Mouse (Mus musculus): ENCODE data around the gene Mmp10. TPM values are rescaled to one million over a fixed set of nuclear protein-coding genes. Genes with fewer than 3 reads are reported as not detected.

Mmp10 gene
- polyA plus RNA-seq (2011; ENCODE audit: insufficient read depth, insufficient read length, low replicate concordance, missing spikeins): not detected in 2 replicates

DNA sequence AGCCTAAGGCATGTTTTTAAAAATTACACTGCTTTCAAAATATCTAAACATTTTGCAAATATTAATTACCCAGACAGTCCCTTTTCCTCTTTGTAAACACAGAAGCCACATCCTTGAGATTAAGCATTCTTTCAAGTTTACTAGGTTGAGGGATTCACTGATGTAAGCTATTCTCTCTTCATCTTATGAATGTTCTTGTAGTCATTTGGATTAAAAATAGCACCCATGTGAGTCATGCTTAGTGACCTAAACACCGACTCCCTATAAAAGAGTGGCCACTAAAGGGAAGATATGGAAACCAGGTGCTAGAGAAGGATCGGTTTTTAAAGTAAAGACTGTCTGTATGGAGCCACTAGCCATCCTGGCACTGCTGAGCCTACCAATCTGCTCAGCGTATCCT is at the start of gene Mmp10:
Mmp10 (plus strand) TSS at position 302 of the 400 bp plus-strand sequence.
- TF ChIP-seq CTCF (IDR thresholded peaks at IDR 0.05; ENCODE audit: control insufficient read depth, insufficient read depth, low read length): no peak
- TF ChIP-seq POLR2A (IDR thresholded peaks at IDR 0.05; ENCODE audit: borderline replicate concordance, control insufficient read depth, low read depth, low read length): no peak
- no peak within 1 kb of the TSS for H3K27ac ChIP-seq (ENCODE audit: control insufficient read depth, insufficient read depth, low read depth, low read length, poor library complexity)
- WGBS: 71% methylated on average over 3 of the region's 3 CpGs
- H3K4me3 ChIP-seq (replicated peaks; ENCODE audit: control insufficient read depth, low read depth, low read length): no peak within 1 kb of the TSS
- no peaks in the 10 kb centered on the region for H3K4me1 ChIP-seq (ENCODE audit: control insufficient read depth, insufficient read depth, low read length)

DNA sequence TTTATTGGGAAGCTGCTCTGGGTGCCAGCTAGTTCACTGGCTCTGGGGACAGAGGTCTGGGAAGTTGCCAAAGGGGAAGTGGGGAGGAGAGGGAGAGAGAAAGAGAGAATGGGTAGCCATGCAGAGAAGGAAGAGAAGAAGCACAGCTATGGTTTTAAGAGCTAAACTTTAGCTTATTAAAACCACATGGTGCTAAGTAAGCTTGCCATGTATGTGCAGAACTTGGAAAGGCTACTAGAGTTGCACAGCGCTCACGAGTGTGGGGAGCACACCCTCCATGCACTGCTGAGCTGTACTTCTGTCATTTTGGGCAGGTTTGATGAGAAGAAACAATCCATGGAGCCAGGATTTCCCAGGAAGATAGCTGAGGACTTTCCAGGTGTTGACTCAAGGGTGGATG is 48.9 kb upstream of the Mmp10 start:
- TF ChIP-seq POLR2A (IDR thresholded peaks at IDR 0.05; ENCODE audit: borderline replicate concordance, control insufficient read depth, low read depth, low read length) (no peak), CTCF (IDR thresholded peaks at IDR 0.05; ENCODE audit: control insufficient read depth, insufficient read depth, low read length) (no peak)

DNA sequence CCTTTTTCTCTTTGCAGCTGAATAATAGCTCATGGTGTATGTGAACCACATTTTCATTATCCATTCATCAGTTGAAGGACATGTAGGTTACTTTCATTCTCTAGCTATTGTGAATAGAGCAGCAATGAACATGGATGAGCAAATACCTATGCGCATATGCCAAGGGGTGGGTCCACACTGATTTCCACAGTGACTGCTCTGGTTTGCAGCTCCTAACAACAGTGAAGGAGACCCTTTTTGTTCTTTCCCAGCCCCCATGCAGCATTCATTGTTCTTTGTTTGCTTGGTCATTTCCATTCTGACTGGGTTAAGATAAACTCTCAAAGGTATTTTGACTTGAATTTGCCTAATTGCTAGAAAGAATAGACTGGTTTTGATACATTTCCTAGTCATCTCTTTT is 31.9 kb upstream of the Mmp10 start:
- no peak overlapping the region for H3K4me3 ChIP-seq (replicated peaks; ENCODE audit: control insufficient read depth, low read depth, low read length)
- WGBS: 96% methylated on average over 1 of the region's 1 CpGs
- TF ChIP-seq CTCF (IDR thresholded peaks at IDR 0.05; ENCODE audit: control insufficient read depth, insufficient read depth, low read length) (no peak), POLR2A (IDR thresholded peaks at IDR 0.05; ENCODE audit: borderline replicate concordance, control insufficient read depth, low read depth, low read length) (no peak)
- H3K27ac ChIP-seq (ENCODE audit: control insufficient read depth, insufficient read depth, low read depth, low read length, poor library complexity): no peak overlapping the region
- no peaks in the 10 kb centered on the region; the same call in 1 of the 2 replicates for H3K4me1 ChIP-seq (ENCODE audit: control insufficient read depth, insufficient read depth, low read length)

More for the DNA sequence above, 48.9 kb upstream of the Mmp10 start:
- Histone ChIP-seq H3K27ac (ENCODE audit: control insufficient read depth, insufficient read depth, low read depth, low read length, poor library complexity) (no peak overlapping the region), H3K4me1 (ENCODE audit: control insufficient read depth, insufficient read depth, low read length) (no peaks in the 10 kb centered on the region), H3K4me3 (replicated peaks; ENCODE audit: control insufficient read depth, low read depth, low read length) (no peak overlapping the region)
- 70% methylated on average over 2 of the region's 2 CpGs for WGBS

DNA sequence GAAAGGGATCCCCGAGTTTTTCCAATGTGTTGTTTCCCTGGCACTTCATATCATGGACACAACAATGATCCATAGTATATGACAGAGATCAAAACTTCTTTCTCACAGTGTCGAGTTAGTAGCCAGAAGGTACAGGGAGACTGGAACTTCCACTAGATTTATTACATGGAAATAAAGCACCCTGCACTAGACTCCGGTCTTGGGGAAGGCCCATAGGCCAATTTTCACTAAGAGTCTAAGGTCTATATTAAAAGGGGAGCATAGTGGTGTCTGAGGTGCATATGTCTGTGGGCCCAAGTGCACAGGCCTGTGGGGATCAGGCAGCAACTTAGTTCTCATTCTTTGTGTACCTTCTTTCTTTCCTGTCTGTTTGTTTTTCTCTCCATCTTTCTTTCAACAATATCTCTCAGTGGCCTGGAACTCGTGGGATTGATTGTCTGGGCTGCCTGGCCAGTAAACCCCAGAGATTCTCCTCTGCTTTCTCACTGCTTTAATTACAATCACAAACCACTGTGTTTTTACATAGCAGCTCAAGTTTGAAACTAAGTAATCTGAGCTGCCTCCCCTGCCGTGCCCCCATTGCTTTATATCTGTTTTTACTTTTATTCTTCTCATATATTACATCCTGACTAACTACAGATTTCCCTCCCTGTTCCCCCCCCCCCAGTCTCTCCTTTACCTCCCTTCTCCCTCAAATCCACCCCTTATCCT is 18.3 kb upstream of the Mmp10 start:
- no peak overlapping the region for H3K27ac ChIP-seq (ENCODE audit: control insufficient read depth, insufficient read depth, low read depth, low read length, poor library complexity)
- no peak for TF ChIP-seq POLR2A (IDR thresholded peaks at IDR 0.05; ENCODE audit: borderline replicate concordance, control insufficient read depth, low read depth, low read length)
- WGBS: 72% methylated on average over 5 of the region's 5 CpGs
- no peaks in the 10 kb centered on the region for H3K4me1 ChIP-seq (ENCODE audit: control insufficient read depth, insufficient read depth, low read length)
- no peak overlapping the region for H3K4me3 ChIP-seq (replicated peaks; ENCODE audit: control insufficient read depth, low read depth, low read length)

DNA sequence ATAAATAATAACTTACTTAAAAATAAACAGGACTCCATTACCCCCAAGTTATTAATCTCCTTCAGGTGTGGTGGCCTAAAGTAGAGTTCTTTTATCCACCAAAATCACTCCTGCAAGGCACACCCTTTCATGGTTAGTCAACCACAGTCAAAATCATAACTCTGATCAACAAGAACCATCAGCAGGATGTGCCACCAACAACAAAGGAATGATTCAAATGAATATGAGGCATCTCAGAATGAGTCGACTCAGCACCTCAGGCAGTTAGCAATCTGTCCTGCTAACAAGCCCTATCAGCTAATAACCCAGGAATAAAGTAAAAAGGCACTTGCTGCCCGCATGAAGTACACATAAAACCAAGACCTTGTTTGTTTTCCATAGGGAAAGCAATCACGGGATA is 1.0 kb upstream of the Mmp10 start:
- Histone ChIP-seq H3K4me3 (replicated peaks; ENCODE audit: control insufficient read depth, low read depth, low read length) (no peak overlapping the region), H3K4me1 (ENCODE audit: control insufficient read depth, insufficient read depth, low read length) (no peaks in the 10 kb centered on the region), H3K27ac (ENCODE audit: control insufficient read depth, insufficient read depth, low read depth, low read length, poor library complexity) (no peak overlapping the region)
- no peak for TF ChIP-seq POLR2A (IDR thresholded peaks at IDR 0.05; ENCODE audit: borderline replicate concordance, control insufficient read depth, low read depth, low read length)
- no peak for TF ChIP-seq CTCF (IDR thresholded peaks at IDR 0.05; ENCODE audit: control insufficient read depth, insufficient read depth, low read length)
- 68% methylated on average over 3 of the region's 3 CpGs for WGBS

DNA sequence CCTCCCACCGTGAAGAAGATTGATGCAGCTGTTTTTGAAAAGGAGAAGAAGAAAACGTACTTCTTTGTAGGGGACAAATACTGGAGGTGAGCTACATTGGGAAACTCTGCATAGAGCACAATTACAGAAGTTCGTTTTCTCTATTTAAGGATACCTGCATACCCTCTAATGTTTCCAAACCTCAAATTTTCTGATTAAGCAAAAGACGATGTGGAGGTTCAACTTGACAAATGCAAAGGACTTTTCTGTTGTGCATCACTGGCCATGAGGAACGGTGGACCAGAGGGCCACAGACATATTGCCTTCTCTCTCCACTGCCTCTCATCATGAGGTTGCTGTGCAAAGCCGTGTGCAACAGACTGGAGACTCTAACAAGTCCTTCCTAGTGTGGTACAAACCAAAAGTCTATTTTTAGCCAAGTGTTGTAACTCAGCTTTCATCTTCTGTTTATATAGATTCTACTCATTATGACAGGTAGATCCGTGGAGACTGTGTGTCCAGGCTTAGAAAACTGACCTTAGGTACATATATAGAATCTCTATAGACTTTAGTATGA is 5.2 kb downstream of the Mmp10 start:
- Histone ChIP-seq H3K4me3 (replicated peaks; ENCODE audit: control insufficient read depth, low read depth, low read length) (no peak overlapping the region), H3K27ac (ENCODE audit: control insufficient read depth, insufficient read depth, low read depth, low read length, poor library complexity) (no peak overlapping the region), H3K4me1 (ENCODE audit: control insufficient read depth, insufficient read depth, low read length) (no peaks in the 10 kb centered on the region; the same call in 1 of the 2 replicates)
- TF ChIP-seq POLR2A (IDR thresholded peaks at IDR 0.05; ENCODE audit: borderline replicate concordance, control insufficient read depth, low read depth, low read length) (no peak), CTCF (IDR thresholded peaks at IDR 0.05; ENCODE audit: control insufficient read depth, insufficient read depth, low read length) (no peak)
- WGBS: 41% methylated on average over 7 of the region's 7 CpGs

DNA sequence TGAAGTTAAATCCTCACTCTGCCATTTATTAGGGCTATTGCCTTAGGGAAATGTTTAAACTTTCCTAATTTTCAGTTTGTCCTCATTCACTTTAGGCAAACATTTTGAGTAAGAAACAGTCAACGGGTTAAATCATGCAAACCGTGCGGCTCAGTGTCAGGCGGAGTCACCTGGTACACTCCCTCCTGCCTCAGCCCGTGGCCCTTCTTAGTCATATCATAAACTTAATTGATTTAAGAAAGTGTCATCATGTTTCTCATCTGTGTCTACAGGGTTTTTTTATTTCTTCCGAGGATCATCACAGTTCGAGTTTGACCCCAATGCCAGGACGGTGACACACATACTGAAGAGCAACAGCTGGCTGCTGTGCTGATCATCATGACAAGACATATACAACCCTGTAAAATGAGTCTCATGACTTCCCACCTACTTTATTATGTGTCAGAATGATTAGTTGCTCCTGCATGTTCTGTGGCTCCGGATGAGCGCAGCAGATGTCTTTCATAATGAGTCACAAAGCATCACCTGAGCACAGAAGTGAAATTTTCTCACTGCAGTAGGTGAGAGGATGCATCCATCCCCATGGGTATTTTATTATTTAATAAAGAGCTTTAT is 7.6 kb downstream of the Mmp10 start:
- no peak overlapping the region for H3K27ac ChIP-seq (ENCODE audit: control insufficient read depth, insufficient read depth, low read depth, low read length, poor library complexity)
- H3K4me1 ChIP-seq (ENCODE audit: control insufficient read depth, insufficient read depth, low read length): no peaks in the 10 kb centered on the region; the same call in 1 of the 2 replicates
- WGBS: 84% methylated on average over 10 of the region's 10 CpGs
- no peak overlapping the region for H3K4me3 ChIP-seq (replicated peaks; ENCODE audit: control insufficient read depth, low read depth, low read length)
- TF ChIP-seq CTCF (IDR thresholded peaks at IDR 0.05; ENCODE audit: control insufficient read depth, insufficient read depth, low read length) (no peak), POLR2A (IDR thresholded peaks at IDR 0.05; ENCODE audit: borderline replicate concordance, control insufficient read depth, low read depth, low read length) (no peak)

DNA sequence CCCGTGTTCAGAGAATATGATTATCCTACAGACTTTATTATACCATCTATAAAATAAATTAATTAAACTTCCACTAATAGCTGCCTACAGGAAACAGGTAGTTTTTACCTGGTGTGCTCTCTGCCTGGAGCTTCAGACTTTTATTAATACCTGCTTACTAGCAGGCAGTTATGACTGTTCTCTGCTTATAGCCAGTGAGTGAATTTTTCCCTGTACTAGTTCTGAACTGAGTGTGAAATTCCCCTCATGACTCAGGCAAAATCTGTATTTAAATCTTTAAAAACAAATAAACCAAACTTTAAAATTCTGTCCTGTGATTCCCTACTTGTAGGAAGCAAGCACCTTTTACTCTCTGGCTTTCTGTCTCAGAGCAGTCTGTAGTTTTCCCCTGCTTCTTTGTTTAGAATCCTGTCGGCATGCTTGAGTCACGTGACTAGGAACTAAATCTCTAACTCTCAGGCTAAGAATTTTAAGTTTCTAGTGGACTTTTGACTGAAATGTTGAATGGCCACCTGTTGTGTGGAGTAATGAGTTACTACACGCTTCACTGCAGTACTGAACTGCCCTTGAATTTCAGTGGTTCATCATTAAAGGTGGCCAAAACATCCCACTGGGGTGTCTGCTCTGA is 15.9 kb downstream of the Mmp10 start:
- H3K27ac ChIP-seq (ENCODE audit: control insufficient read depth, insufficient read depth, low read depth, low read length, poor library complexity): no peak overlapping the region
- WGBS: 78% methylated on average over 4 of the region's 4 CpGs

More for the DNA sequence above, 15.9 kb downstream of the Mmp10 start:
- TF ChIP-seq CTCF (IDR thresholded peaks at IDR 0.05; ENCODE audit: control insufficient read depth, insufficient read depth, low read length): no peak
- no peak for TF ChIP-seq POLR2A (IDR thresholded peaks at IDR 0.05; ENCODE audit: borderline replicate concordance, control insufficient read depth, low read depth, low read length)
- Histone ChIP-seq H3K4me3 (replicated peaks; ENCODE audit: control insufficient read depth, low read depth, low read length) (no peak overlapping the region), H3K4me1 (ENCODE audit: control insufficient read depth, insufficient read depth, low read length) (no peaks in the 10 kb centered on the region)
